Mouse (Mus musculus): ENCODE results near the gene Ncor2. TPM values are rescaled to one million over a fixed set of nuclear protein-coding genes. Genes with fewer than 3 reads are reported as not detected.
A peak's percentile ranks its signal among the peaks of the same experiment; 100 is the strongest.

Ncor2 gene
- polyA plus RNA-seq, 1 experiment from 2014 or later = 23.6 TPM

DNA sequence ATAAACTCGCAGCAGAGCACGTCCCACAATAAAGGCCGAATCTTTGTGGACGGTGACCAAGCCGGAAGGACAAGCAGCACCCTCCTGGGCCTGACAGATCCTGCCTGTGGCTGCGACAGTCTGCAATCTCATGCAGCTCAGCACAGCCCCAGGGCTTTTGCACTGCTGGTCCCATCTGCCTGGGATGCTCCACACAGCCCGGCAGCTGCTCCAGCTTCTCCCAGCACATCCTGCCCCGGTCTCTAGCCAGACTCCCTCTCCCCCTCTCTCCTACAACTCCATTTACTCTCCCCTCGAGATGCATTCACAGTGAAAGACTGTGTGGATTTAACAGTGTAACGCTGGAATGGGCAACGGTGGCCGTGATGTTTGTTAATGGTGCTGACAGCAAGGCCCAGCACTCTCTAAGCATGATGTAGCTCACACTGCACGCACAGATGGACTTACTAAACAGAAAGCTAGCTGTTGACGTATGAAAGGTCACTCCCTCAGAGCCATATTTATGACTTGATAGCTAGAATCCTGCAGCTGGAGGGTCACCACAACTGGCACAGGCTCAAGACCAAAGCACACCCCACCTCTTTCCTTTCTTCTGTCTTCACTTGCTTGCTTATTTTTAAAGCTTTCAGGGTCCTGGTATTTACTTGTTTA is 83.4 kb downstream of the Ncor2 start:
- H3K27ac ChIP-seq (replicated peaks; ENCODE audit: low read depth, low read length) = no peak overlapping the region
- no peak overlapping the region for H3K4me2 ChIP-seq (ENCODE audit: low read depth, severe bottlenecking)
- no peak overlapping the region for H3K9ac ChIP-seq (ENCODE audit: low read length)
- no peaks in the 10 kb centered on the region for H3K9me3 ChIP-seq (ENCODE audit: control insufficient read depth, low read length)
- peaks cover 3% of the 10 kb centered on the region for H3K4me1 ChIP-seq (ENCODE audit: control insufficient read depth, insufficient read depth, low read length)
- no peak overlapping the region for H3K4me3 ChIP-seq (ENCODE audit: low read depth, low read length)
- no peaks in the 10 kb centered on the region for H3K27me3 ChIP-seq (ENCODE audit: control insufficient read depth, insufficient read depth, low read length)
- 0 out of 2 replicates have a peak, but pooled peaks have one; percentile 37 for ATAC-seq (ENCODE audit: insufficient number of reproducible peaks, low FRiP score, low TSS enrichment, low read depth)
- peaks cover 16% of the 10 kb centered on the region for H3K36me3 ChIP-seq (ENCODE audit: control insufficient read depth, insufficient read depth, low read length)
- peak; percentile 59 for DNase-seq (ENCODE audit: low spot score)
- whole genome bisulfite sequencing = 77% methylated on average over 14 of the region's 14 CpGs

DNA sequence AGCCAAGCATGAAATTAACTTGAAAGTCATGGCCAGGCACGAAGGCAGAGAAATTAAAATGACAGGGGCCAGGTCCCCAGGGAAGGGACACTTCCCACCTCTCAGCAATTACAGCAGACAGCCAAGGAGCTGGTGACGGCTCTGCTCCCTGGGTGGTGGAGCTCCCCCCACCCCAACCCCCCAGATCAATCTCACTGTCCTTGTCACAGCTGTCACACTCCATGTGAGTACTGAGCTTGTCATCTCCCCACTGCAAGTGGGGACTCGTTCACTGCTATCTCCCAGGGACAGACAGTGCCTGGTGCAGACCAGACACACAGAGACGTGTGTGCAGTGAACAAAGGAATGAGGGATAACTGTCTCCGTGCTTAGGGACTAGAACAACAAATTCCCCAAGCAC is 85.2 kb downstream of the Ncor2 start:
- no peak overlapping the region for H3K27ac ChIP-seq (replicated peaks; ENCODE audit: low read depth, low read length)

GRCm38 (mm10) chr5:125088076-125088475 is 90.9 kb downstream of the Ncor2 start:
- no peaks in the 10 kb centered on the region for H3K9me3 ChIP-seq (ENCODE audit: control insufficient read depth, low read length)
- DNase-seq (ENCODE audit: low spot score) (no peak), ATAC-seq (ENCODE audit: insufficient number of reproducible peaks, low FRiP score, low TSS enrichment, low read depth) (no peak)
- 64% methylated on average over 6 of the region's 6 CpGs for WGBS
- H3K36me3 ChIP-seq (ENCODE audit: control insufficient read depth, insufficient read depth, low read length) = peaks cover 55% of the 10 kb centered on the region
- H3K4me3 ChIP-seq (ENCODE audit: low read depth, low read length) = no peak overlapping the region
- no peak overlapping the region for H3K4me2 ChIP-seq (ENCODE audit: low read depth, severe bottlenecking)
- no peaks in the 10 kb centered on the region for H3K27me3 ChIP-seq (ENCODE audit: control insufficient read depth, insufficient read depth, low read length)
- no peak overlapping the region for H3K9ac ChIP-seq (ENCODE audit: low read length)
- H3K27ac ChIP-seq (replicated peaks; ENCODE audit: low read depth, low read length) = no peak overlapping the region
- H3K4me1 ChIP-seq (ENCODE audit: control insufficient read depth, insufficient read depth, low read length) = no peaks in the 10 kb centered on the region; the same call in 1 of the 2 replicates

More for the DNA sequence above, 85.2 kb downstream of the Ncor2 start:
- Histone ChIP-seq H3K36me3 (ENCODE audit: control insufficient read depth, insufficient read depth, low read length) (peaks cover 32% of the 10 kb centered on the region), H3K4me3 (ENCODE audit: low read depth, low read length) (no peak overlapping the region), H3K9ac (ENCODE audit: low read length) (no peak overlapping the region), H3K9me3 (ENCODE audit: control insufficient read depth, low read length) (no peaks in the 10 kb centered on the region), H3K27me3 (ENCODE audit: control insufficient read depth, insufficient read depth, low read length) (no peaks in the 10 kb centered on the region), H3K4me1 (ENCODE audit: control insufficient read depth, insufficient read depth, low read length) (peaks cover 3% of the 10 kb centered on the region), H3K4me2 (ENCODE audit: low read depth, severe bottlenecking) (no peak overlapping the region)
- WGBS = 57% methylated on average over 5 of the region's 5 CpGs
- ATAC-seq (ENCODE audit: insufficient number of reproducible peaks, low FRiP score, low TSS enrichment, low read depth) (no peak), DNase-seq (ENCODE audit: low spot score) (no peak)

- 50% methylated on average over 8 of the region's 8 CpGs for WGBS
- Histone ChIP-seq H3K36me3 (ENCODE audit: control insufficient read depth, insufficient read depth, low read length) (peaks cover 54% of the 10 kb centered on the region), H3K9ac (ENCODE audit: low read length) (no peak overlapping the region), H3K4me1 (ENCODE audit: control insufficient read depth, insufficient read depth, low read length) (no peaks in the 10 kb centered on the region; the same call in 1 of the 2 replicates), H3K27me3 (ENCODE audit: control insufficient read depth, insufficient read depth, low read length) (no peaks in the 10 kb centered on the region), H3K9me3 (ENCODE audit: control insufficient read depth, low read length) (no peaks in the 10 kb centered on the region), H3K27ac (replicated peaks; ENCODE audit: low read depth, low read length) (no peak overlapping the region), H3K4me3 (ENCODE audit: low read depth, low read length) (no peak overlapping the region), H3K4me2 (ENCODE audit: low read depth, severe bottlenecking) (no peak overlapping the region)
- DNase-seq (ENCODE audit: low spot score) = no peak
- no peak for ATAC-seq (ENCODE audit: insufficient number of reproducible peaks, low FRiP score, low TSS enrichment, low read depth)
Observed at GRCm38 (mm10) chr5:125085097-125085617, 93.9 kb downstream of the Ncor2 start.

- Histone ChIP-seq H3K4me3 (ENCODE audit: low read depth, low read length) (no peak overlapping the region), H3K4me2 (ENCODE audit: low read depth, severe bottlenecking) (no peak overlapping the region), H3K4me1 (ENCODE audit: control insufficient read depth, insufficient read depth, low read length) (no peaks in the 10 kb centered on the region; the same call in 1 of the 2 replicates), H3K27ac (replicated peaks; ENCODE audit: low read depth, low read length) (no peak overlapping the region), H3K36me3 (ENCODE audit: control insufficient read depth, insufficient read depth, low read length) (peaks cover 42% of the 10 kb centered on the region), H3K9me3 (ENCODE audit: control insufficient read depth, low read length) (no peaks in the 10 kb centered on the region), H3K27me3 (ENCODE audit: control insufficient read depth, insufficient read depth, low read length) (no peaks in the 10 kb centered on the region), H3K9ac (ENCODE audit: low read length) (no peak overlapping the region)
- ATAC-seq (ENCODE audit: insufficient number of reproducible peaks, low FRiP score, low TSS enrichment, low read depth) = no peak
- whole genome bisulfite sequencing = 95% methylated on average over 6 of the region's 6 CpGs
- no peak for DNase-seq (ENCODE audit: low spot score)
Observed at GRCm38 (mm10) chr5:125083674-125084073, 95.3 kb downstream of the Ncor2 start.

DNA sequence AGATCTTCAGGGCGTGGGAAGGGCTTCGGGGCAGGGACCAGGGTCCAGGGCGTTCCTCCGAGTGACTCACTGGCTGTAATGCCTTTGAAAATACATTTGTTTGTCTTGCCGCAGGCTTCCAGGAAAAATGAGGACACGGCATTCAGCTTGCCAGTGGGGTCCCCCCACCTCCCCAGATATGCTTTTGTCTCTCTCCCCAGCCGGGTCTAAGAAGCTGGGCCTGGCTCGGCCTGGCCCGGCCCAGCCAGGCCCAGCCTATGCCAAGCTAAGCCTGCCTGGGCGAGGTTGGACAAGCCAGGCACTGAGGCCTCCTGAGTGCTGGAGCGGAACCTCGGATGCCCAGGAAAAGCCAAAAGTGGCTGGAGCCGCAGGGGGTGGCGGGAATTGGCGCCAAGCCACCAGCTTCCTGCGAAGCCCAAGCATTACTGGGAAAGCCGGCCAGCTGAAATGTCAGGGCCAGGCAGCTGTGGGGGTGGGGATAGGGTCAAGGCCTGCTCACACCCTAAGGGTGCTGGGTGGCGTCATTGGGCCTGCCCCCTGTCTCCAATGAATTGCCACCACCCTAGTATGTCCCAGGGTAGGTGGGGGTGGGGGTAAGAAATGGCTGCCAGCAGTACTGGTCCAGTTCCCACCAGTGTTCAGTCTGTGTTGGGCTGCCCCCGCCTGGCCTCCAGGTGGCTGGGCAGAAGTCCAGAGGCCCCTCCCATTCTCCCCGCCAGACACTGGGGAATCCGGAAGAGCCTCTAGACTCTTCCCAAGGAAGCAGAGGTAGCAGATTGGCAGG is 97.5 kb downstream of the Ncor2 start:
- H3K9me3 ChIP-seq (ENCODE audit: control insufficient read depth, low read length) = no peaks in the 10 kb centered on the region
- no peak overlapping the region for H3K4me3 ChIP-seq (ENCODE audit: low read depth, low read length)
- H3K36me3 ChIP-seq (ENCODE audit: control insufficient read depth, insufficient read depth, low read length) = peaks cover 39% of the 10 kb centered on the region
- no peak overlapping the region for H3K27ac ChIP-seq (replicated peaks; ENCODE audit: low read depth, low read length)
- DNase-seq (ENCODE audit: low spot score) (no peak), ATAC-seq (ENCODE audit: insufficient number of reproducible peaks, low FRiP score, low TSS enrichment, low read depth) (no peak)
- no peak overlapping the region for H3K4me2 ChIP-seq (ENCODE audit: low read depth, severe bottlenecking)
- 83% methylated on average over 21 of the region's 21 CpGs for WGBS
- no peaks in the 10 kb centered on the region for H3K27me3 ChIP-seq (ENCODE audit: control insufficient read depth, insufficient read depth, low read length)
- H3K9ac ChIP-seq (ENCODE audit: low read length) = no peak overlapping the region
- no peaks in the 10 kb centered on the region for H3K4me1 ChIP-seq (ENCODE audit: control insufficient read depth, insufficient read depth, low read length)

DNA sequence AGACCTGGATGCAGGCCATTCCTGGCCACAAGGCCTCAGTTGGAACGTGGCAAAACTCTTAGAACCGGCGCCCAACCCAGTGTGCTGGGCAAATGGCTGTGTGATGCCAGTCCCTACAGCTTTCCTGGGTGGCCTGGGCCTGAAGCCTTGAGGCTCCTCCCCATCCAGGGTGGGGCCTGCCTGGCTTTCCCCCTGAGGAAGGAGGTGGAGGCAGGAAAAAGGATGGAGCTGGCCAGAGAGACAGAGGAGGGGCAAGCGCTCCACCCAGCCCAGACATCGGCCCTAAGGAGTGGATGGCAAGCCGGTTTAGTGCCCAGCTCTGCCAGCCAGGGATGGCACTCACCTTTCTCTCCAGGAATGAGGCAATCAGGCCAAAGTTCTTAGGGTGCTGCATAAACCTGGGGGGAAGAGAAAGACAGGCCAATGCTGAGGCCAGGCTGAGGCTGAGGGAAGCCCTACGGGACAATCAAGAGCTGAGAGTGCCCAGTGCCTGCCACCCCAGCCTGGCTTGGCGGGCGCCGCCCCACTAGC is 98.2 kb downstream of the Ncor2 start:
- ATAC-seq (ENCODE audit: insufficient number of reproducible peaks, low FRiP score, low TSS enrichment, low read depth) = no peak
- Histone ChIP-seq H3K36me3 (ENCODE audit: control insufficient read depth, insufficient read depth, low read length) (peaks cover 36% of the 10 kb centered on the region), H3K9ac (ENCODE audit: low read length) (no peak overlapping the region), H3K4me3 (ENCODE audit: low read depth, low read length) (no peak overlapping the region), H3K4me2 (ENCODE audit: low read depth, severe bottlenecking) (no peak overlapping the region), H3K27me3 (ENCODE audit: control insufficient read depth, insufficient read depth, low read length) (no peaks in the 10 kb centered on the region), H3K9me3 (ENCODE audit: control insufficient read depth, low read length) (no peaks in the 10 kb centered on the region), H3K27ac (replicated peaks; ENCODE audit: low read depth, low read length) (no peak overlapping the region), H3K4me1 (ENCODE audit: control insufficient read depth, insufficient read depth, low read length) (no peaks in the 10 kb centered on the region)
- WGBS = 93% methylated on average over 10 of the region's 10 CpGs
- DNase-seq (ENCODE audit: low spot score) = no peak

- no peak for DNase-seq (ENCODE audit: low spot score)
- Histone ChIP-seq H3K4me2 (ENCODE audit: low read depth, severe bottlenecking) (no peak overlapping the region), H3K27ac (replicated peaks; ENCODE audit: low read depth, low read length) (no peak overlapping the region), H3K9me3 (ENCODE audit: control insufficient read depth, low read length) (no peaks in the 10 kb centered on the region), H3K4me1 (ENCODE audit: control insufficient read depth, insufficient read depth, low read length) (no peaks in the 10 kb centered on the region), H3K36me3 (ENCODE audit: control insufficient read depth, insufficient read depth, low read length) (peaks cover 31% of the 10 kb centered on the region), H3K4me3 (ENCODE audit: low read depth, low read length) (no peak overlapping the region), H3K27me3 (ENCODE audit: control insufficient read depth, insufficient read depth, low read length) (no peaks in the 10 kb centered on the region), H3K9ac (ENCODE audit: low read length) (no peak overlapping the region)
- no peak for ATAC-seq (ENCODE audit: insufficient number of reproducible peaks, low FRiP score, low TSS enrichment, low read depth)
- 89% methylated on average over 4 of the region's 4 CpGs for WGBS
Observed at GRCm38 (mm10) chr5:125080352-125080751, 98.7 kb downstream of the Ncor2 start.
